Mouse (Mus musculus) splenic B cell, adult 2 months (primary cell): ENCODE data around the gene Wbp4.
A peak's percentile ranks its signal among the peaks of the same experiment; 100 is the strongest.
"Not testable (repeated sequence)": the region's sequence is repeated elsewhere in the genome, so short reads cannot be mapped to it uniquely, and the experiment has no call there.

Source experiments
- DNase-seq: peaks from one replicate; pipeline ENCODE4 v3.0.0-alpha.2; 2011; ENCODE audit warnings: low read depth, low spot score
- H3K27me3 ChIP-seq: 2 replicates; pipeline ENCODE4 v1.6.1; 2012; ENCODE audit warnings: mild to moderate bottlenecking, low read length, moderate library complexity, mixed read lengths; ENCODE audit not compliant: control insufficient read depth, poor library complexity, insufficient read depth, severe bottlenecking
- H3K36me3 ChIP-seq: 2 replicates; pipeline ENCODE4 v1.6.1; 2012; ENCODE audit warnings: mild to moderate bottlenecking, low read length, moderate library complexity, mixed read lengths; ENCODE audit not compliant: control insufficient read depth, poor library complexity, insufficient read depth, severe bottlenecking

Wbp4 gene

DNA sequence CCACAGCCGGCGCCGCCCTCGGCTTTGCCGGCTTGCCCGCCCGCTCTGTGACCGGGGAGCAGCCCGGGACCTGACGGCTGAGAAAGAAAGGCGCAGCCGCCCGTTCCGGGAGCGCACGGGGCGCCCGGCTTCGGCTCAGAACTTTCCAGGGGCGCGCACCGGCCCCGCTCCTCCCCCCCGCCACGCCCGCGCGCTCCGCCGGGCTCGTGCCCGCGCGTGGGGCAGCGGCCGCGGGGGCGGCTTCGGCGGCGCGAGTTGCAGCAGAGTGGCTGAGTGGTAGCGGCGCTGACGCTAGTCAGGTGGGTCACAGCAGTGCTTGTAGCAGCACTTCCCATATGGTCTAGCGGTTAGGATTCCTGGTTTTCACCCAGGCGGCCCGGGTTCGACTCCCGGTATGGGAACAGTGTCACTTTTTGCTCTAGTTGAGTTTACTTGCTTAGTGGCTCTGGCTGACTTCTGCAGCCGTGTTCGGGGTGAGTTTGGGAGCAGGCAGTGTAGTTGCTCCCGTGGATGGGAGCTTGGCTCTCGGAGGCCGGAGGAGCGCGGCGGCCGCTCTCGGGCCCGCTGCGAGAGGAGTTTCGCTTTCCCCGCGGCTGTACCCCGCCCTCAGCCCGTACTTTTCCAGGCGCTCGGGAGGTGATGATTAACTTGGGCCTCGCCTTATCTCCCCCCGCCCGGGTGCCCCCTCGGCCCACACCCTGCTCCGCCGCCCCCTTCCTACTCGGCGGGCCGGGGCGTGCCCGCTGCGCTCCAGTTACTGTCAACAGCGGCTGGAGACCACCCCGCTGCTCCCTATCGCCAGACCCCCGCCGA lies at the start of gene Wbp4:
TSS of gene Wbp4 (minus strand) at position 182 of the 813 bp plus-strand sequence.
- no peaks in the 10 kb centered on the region for H3K36me3 ChIP-seq

GRCm38 (mm10) chr14:79530761-79531160 lies 49.4 kb upstream of the Wbp4 start:
- no peaks in the 10 kb centered on the region for H3K27me3 ChIP-seq
- peaks cover 4% of the 10 kb centered on the region; the same call in 1 of the 2 replicates for H3K36me3 ChIP-seq
- DNase-seq = no peak

More for the DNA sequence above, at the start of gene Wbp4:
- H3K27me3 ChIP-seq = no peaks in the 10 kb centered on the region
- peak; percentile 97 for DNase-seq

DNA sequence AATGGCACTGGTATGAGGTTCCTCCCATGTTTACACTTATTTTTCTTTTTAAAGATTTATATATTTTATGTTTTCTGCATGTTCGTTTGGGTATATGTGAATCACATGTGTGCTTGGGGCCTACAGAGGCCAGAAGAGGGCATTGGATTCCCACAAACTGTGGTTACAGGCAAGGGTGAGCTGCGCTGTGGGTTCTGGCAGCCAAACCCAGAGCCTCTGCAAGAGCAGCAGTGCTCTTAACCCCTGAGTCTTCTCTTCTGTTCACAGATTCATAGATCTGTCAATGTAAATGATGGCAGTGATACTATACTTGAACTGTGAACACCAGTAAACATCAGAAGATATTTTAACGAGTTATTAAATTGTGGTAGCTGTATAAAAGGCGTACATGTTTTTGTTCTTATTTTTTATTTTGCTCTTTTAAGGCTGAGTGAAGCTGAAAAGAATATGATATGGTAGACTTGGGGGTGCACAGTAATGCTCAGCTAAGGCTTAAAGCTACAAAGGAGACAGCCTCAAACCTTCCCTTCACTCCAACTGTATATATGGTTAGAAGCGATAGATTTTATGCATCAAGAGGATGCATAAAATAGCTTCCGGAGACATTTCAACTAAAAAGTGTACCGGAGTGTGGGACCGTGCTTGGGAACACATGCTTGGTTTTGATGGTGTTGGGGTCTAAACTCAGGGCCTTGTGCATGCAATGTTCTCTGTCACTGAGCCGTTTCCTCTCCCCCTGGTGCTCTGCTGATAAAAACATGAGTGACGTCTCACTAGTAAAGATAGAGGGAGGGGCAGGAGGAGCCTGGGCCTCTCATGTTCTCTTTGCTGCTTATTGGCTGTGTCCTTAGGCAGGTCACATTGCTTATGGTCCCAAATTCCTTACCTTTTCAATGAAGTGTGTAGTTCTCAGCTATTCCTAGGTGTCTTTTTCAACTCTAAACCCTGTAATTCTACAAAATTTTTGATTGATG lies 48.5 kb upstream of the Wbp4 start:
- peak; percentile 65 for DNase-seq

GRCm38 (mm10) chr14:79527704-79528103 lies 46.4 kb upstream of the Wbp4 start:
- Histone ChIP-seq H3K36me3 (peaks cover 6% of the 10 kb centered on the region; the same call in 1 of the 2 replicates), H3K27me3 (no peaks in the 10 kb centered on the region)
- no peak for DNase-seq

More for the DNA sequence above, 48.5 kb upstream of the Wbp4 start:
- H3K27me3 ChIP-seq = no peaks in the 10 kb centered on the region
- peaks cover 4% of the 10 kb centered on the region; the same call in 1 of the 2 replicates for H3K36me3 ChIP-seq

- H3K27me3 ChIP-seq, H3K36me3 ChIP-seq, DNase-seq: not testable (repeated sequence)
These were observed 44.8 kb upstream of the Wbp4 start for GRCm38 (mm10) chr14:79526106-79526505.

- DNase-seq = peak; percentile 64
- H3K36me3 ChIP-seq = peaks cover 6% of the 10 kb centered on the region; the same call in 1 of the 2 replicates
- H3K27me3 ChIP-seq = no peaks in the 10 kb centered on the region
These were observed 41.1 kb upstream of the Wbp4 start for GRCm38 (mm10) chr14:79522387-79522786.

GRCm38 (mm10) chr14:79521471-79522117 lies 40.3 kb upstream of the Wbp4 start:
- DNase-seq = peak; percentile 73
- H3K27me3 ChIP-seq = no peaks in the 10 kb centered on the region

GRCm38 (mm10) chr14:79521056-79521455 lies 39.7 kb upstream of the Wbp4 start:
- Histone ChIP-seq H3K36me3 (peaks cover 2% of the 10 kb centered on the region; the same call in 1 of the 2 replicates), H3K27me3 (no peaks in the 10 kb centered on the region)
- no peak for DNase-seq

More at GRCm38 (mm10) chr14:79521471-79522117, 40.3 kb upstream of the Wbp4 start:
- H3K36me3 ChIP-seq = peaks cover 2% of the 10 kb centered on the region; the same call in 1 of the 2 replicates

DNA sequence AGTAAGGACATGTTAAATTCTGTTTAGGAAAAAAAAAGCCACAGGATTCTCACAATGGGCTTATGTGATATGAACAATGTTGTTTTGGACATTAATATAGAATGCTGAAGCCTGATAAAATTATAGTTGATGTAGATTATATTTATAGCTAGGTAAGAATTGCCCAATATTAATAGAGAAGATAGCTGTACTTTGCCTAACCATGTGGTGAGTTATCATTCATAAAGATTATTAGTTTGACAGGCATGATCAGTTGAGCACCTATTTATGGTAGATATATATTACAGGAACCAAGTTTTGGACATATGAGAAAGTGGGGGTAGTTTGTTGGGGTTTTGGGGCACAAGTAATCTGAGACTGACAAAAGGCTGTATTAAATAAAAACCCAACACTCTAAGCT lies 39.3 kb upstream of the Wbp4 start:
- peaks cover 2% of the 10 kb centered on the region; the same call in 1 of the 2 replicates for H3K36me3 ChIP-seq
- DNase-seq = no peak

GRCm38 (mm10) chr14:79519663-79519975 lies 38.3 kb upstream of the Wbp4 start:
- H3K27me3 ChIP-seq = no peaks in the 10 kb centered on the region
- DNase-seq = no peak

More for the DNA sequence above, 39.3 kb upstream of the Wbp4 start:
- H3K27me3 ChIP-seq = no peaks in the 10 kb centered on the region

GRCm38 (mm10) chr14:79518761-79519662 lies 37.7 kb upstream of the Wbp4 start:
- no peak for DNase-seq
- peaks cover 2% of the 10 kb centered on the region; the same call in 1 of the 2 replicates for H3K36me3 ChIP-seq

More at GRCm38 (mm10) chr14:79519663-79519975, 38.3 kb upstream of the Wbp4 start:
- peaks cover 2% of the 10 kb centered on the region; the same call in 1 of the 2 replicates for H3K36me3 ChIP-seq

GRCm38 (mm10) chr14:79518123-79518522 lies 36.8 kb upstream of the Wbp4 start:
- no peak for DNase-seq
- H3K27me3 ChIP-seq = no peaks in the 10 kb centered on the region
- no peaks in the 10 kb centered on the region; the same call in 1 of the 2 replicates for H3K36me3 ChIP-seq

More at GRCm38 (mm10) chr14:79518761-79519662, 37.7 kb upstream of the Wbp4 start:
- H3K27me3 ChIP-seq = no peaks in the 10 kb centered on the region

DNA sequence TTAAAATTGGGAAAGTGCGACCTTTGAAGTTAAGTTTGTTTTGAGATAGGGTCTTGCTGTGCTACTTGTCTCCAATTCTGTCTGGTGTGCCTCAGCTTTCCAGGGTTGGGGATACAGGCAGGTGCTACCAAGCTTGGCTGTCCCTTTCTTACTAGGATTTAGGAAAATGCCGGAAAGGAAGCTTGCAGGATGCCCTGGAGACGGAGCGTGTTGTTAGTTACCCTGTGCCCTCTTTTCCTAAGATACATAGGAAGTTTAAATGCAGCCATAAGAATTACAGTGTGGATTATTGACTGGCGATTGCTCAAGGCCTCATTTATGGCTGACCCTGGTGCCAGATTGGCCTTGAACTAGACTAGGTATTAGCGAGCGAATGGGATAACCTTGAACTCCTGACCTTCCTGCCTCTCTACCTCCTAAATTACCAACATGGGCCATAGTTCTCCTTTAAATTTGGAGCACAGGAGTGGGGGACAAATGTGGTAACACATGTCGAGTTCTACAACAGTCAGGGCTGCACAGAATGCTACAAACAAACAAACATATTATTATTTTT lies 35.9 kb upstream of the Wbp4 start:
- Histone ChIP-seq H3K27me3 (no peaks in the 10 kb centered on the region), H3K36me3 (no peaks in the 10 kb centered on the region; the same call in 1 of the 2 replicates)
- no peak for DNase-seq
